Mouse (Mus musculus) neural tube, embryonic 13.5 days (tissue): ENCODE results near the gene Vmn2r100. TPM values are rescaled to one million over a fixed set of nuclear protein-coding genes. Genes with fewer than 3 reads are reported as not detected.

Experiments
- ATAC-seq: fragments of 200-750 bp; cut with Nextera tagmentation; 2 replicates; pipeline ENCODE4 v1.8.0; 2017; ENCODE audit warnings: low read depth, mild to moderate bottlenecking, moderate TSS enrichment, moderate library complexity
- H3K27ac ChIP-seq: fragments of 300-500 bp; sonication (generic); replicated peaks from 2 replicates; pipeline ENCODE4 v1.5.1; 2015; ENCODE audit warnings: moderate library complexity, mild to moderate bottlenecking, inconsistent platforms
- H3K27me3 ChIP-seq: fragments of 300-500 bp; sonication (generic); 2 replicates; pipeline ENCODE4 v1.6.1; 2015; ENCODE audit warnings: mild to moderate bottlenecking, inconsistent platforms
- H3K36me3 ChIP-seq: fragments of 300-500 bp; sonication (generic); 2 replicates; pipeline ENCODE4 v1.6.1; 2015; ENCODE audit warnings: mild to moderate bottlenecking, inconsistent platforms
- H3K4me1 ChIP-seq: fragments of 300-500 bp; sonication (generic); replicated peaks from 2 replicates; pipeline ENCODE4 v1.6.1; 2015; ENCODE audit warnings: inconsistent platforms
- H3K4me2 ChIP-seq: fragments of 300-500 bp; sonication (generic); 2 replicates; pipeline ENCODE4 v1.6.1; 2015; ENCODE audit warnings: inconsistent platforms, mild to moderate bottlenecking, moderate library complexity
- H3K4me3 ChIP-seq: fragments of 300-500 bp; sonication (generic); 2 replicates; pipeline ENCODE4 v1.5.1; 2015; ENCODE audit warnings: mild to moderate bottlenecking, inconsistent platforms
- H3K9ac ChIP-seq: fragments of 300-500 bp; sonication (generic); 2 replicates; pipeline ENCODE4 v1.6.1; 2015; ENCODE audit warnings: moderate library complexity, mild to moderate bottlenecking, inconsistent platforms
- H3K9me3 ChIP-seq: fragments of 300-500 bp; sonication (generic); 2 replicates; pipeline ENCODE4 v1.6.1; 2016; ENCODE audit warnings: inconsistent platforms
- polyA plus RNA-seq: library from polyadenylated mRNA; unstranded; fragments of >200 nt; fragmentation: Nextera tagmentation; extraction: Ambion mirVana; gene quantifications from 2 replicates; pipeline ENCODE4 v1.2.1, GENCODE M21; 2015

The Vmn2r100 gene
- polyA plus RNA-seq, result not detected in 2 replicates

- Histone ChIP-seq H3K4me3 (no peak within 1 kb of the TSS), H3K9ac (no peak within 1 kb of the TSS), H3K36me3 (no peaks in the 10 kb centered on the region), H3K27ac (no peak within 1 kb of the TSS), H3K4me1 (no peaks in the 10 kb centered on the region), H3K9me3 (peaks cover 4% of the 10 kb centered on the region; the same call in 1 of the 2 replicates), H3K4me2 (no peak within 1 kb of the TSS), H3K27me3 (no peaks in the 10 kb centered on the region)
- ATAC-seq, result no peak
These were observed at the start of gene Vmn2r100 for GRCm38 (mm10) chr17:19504432-19504831. Vmn2r100 (plus strand) TSS chr17:19504732.

GRCm38 (mm10) chr17:19482866-19483265 lies 21.7 kb upstream of the Vmn2r100 start:
- Histone ChIP-seq H3K4me1 (no peaks in the 10 kb centered on the region), H3K4me2 (no peak overlapping the region), H3K4me3 (no peak overlapping the region), H3K9me3 (peaks cover 21% of the 10 kb centered on the region), H3K9ac (no peak overlapping the region), H3K27ac (no peak overlapping the region), H3K36me3 (no peaks in the 10 kb centered on the region), H3K27me3 (no peaks in the 10 kb centered on the region)
- ATAC-seq, result no peak

- Histone ChIP-seq H3K4me2 (no peak within 1 kb of the TSS), H3K9ac (no peak within 1 kb of the TSS), H3K27me3 (no peaks in the 10 kb centered on the region), H3K36me3 (no peaks in the 10 kb centered on the region), H3K9me3 (no peaks in the 10 kb centered on the region), H3K27ac (no peak within 1 kb of the TSS), H3K4me3 (no peak within 1 kb of the TSS), H3K4me1 (no peaks in the 10 kb centered on the region)
- ATAC-seq, result no peak
These were observed 72.4 kb downstream of the Vmn2r100 start, which contains the start of gene Vmn2r101 for GRCm38 (mm10) chr17:19576927-19577326. Vmn2r101 (plus strand) TSS chr17:19577227.

Other genes with a start within 250 kb of the Vmn2r100 start
- not detected in 2 replicates for gene Vmn2r99, start 142.8 kb upstream of the Vmn2r100 start, polyA plus RNA-seq
- gene Vmn2r101, start 72.5 kb downstream of the Vmn2r100 start, polyA plus RNA-seq, result not detected in 2 replicates
- not detected in 2 replicates for gene Vmn2r102, start 155.6 kb downstream of the Vmn2r100 start, polyA plus RNA-seq